9 mouse cellular contexts compared by ENCODE assay signal in genomic region chr11:109472171-109472691, GRCm38 (mm10). TPM values are rescaled to one million over a fixed set of nuclear protein-coding genes. Genes with fewer than 3 reads are reported as not detected.
A peak's percentile ranks its signal among the peaks of the same experiment; 100 is the strongest.
DNase-seq lines count a peak whose midpoint lies in the region.
"Had no signal": no experiment of that assay in that cellular context is flagged by ENCODE, and none has a peak within 500 bp of the region (broad histone marks: within the 10 kb centered on the region; RNA-seq: fewer than 3 reads in every experiment).

No protein-coding gene starts in this region.

- peak; percentile 32 for DNase-seq in layer of hippocampus, postnatal 10 days (ENCODE audit: low spot score in 2 of 2)
- no peak for DNase-seq in layer of hippocampus, adult 9-11 months
- peak; percentile 54 for DNase-seq in cerebellum, adult 9-11 months
- DNase-seq in gastrocnemius, postnatal 14 days: peak; percentile 39
- peak; percentile 27 for DNase-seq in kidney, adult 9 months
- DNase-seq in lung, postnatal 4 days: peak; percentile 48 to 55
- peak; percentile 59 for DNase-seq in retina, postnatal 1 day
- peak; percentile 32 for DNase-seq in urinary bladder, adult 2 months (ENCODE audit: low spot score)

- intact Hi-C loops in gastrocnemius, postnatal 14 days (cut with DNase I; ENCODE audit: low total_unique reads): no loop called here

RNA-seq across cellular contexts. Expression of gene Arsg, which starts 0.9 kb away (rescaled TPM):
- 1 to 10 TPM; 6.6 to 9.1 TPM for total RNA-seq in layer of hippocampus, postnatal 10 days (2021)
- total RNA-seq in gastrocnemius, postnatal 14 days (2021): 1 to 10 TPM; 5.7 to 7.1 TPM
- 6.7 and 7.0 TPM in 2 replicates for polyA plus RNA-seq in urinary bladder, adult 2 months (2012; rRNA removed)

RNA-seq across cellular contexts. Expression of gene Slc16a6, which starts 1.2 kb away (rescaled TPM):
- total RNA-seq in layer of hippocampus, postnatal 10 days (2021): 10 to 100 TPM; 11.4 to 14.9 TPM
- 10 to 100 TPM; 10.9 to 19.9 TPM for total RNA-seq in gastrocnemius, postnatal 14 days (2021)
- 1.2 and 2.4 TPM in 2 replicates for polyA plus RNA-seq in urinary bladder, adult 2 months (2012; rRNA removed)

RNA-seq across cellular contexts. Expression of gene Amz2, which starts 46.5 kb away (rescaled TPM):
- total RNA-seq in layer of hippocampus, postnatal 10 days (2021): 100 to 1,000 TPM; 104 to 111 TPM
- 10 to 100 TPM; 40.0 to 46.2 TPM for total RNA-seq in gastrocnemius, postnatal 14 days (2021)
- 46.3 and 47.4 TPM in 2 replicates for polyA plus RNA-seq in urinary bladder, adult 2 months (2012; rRNA removed)

RNA-seq across cellular contexts. Expression of gene 9930022D16Rik, which starts 58.5 kb away (rescaled TPM):
- total RNA-seq in layer of hippocampus, postnatal 10 days (2021): not detected
- total RNA-seq in gastrocnemius, postnatal 14 days (2021): not detected
- polyA plus RNA-seq in urinary bladder, adult 2 months (2012; rRNA removed): not detected in 2 replicates
- total RNA-seq: adrenal gland, adult 18-20 months had no signal
